ENCODE assay signal across 14 mouse cellular contexts in genomic region chr12:112804046-112804445, GRCm38 (mm10). TPM values are rescaled to one million over a fixed set of nuclear protein-coding genes. Genes with fewer than 3 reads are reported as not detected.
DNase-seq lines count a peak whose midpoint lies in the region; ATAC-seq and TF ChIP-seq lines count a peak whose summit lies in the region.
"Had no signal": no experiment of that assay in that cellular context is flagged by ENCODE, and none has a peak within 500 bp of the region (broad histone marks: within the 10 kb centered on the region; RNA-seq: fewer than 3 reads in every experiment).

No protein-coding gene starts in this region.

- no peaks in the 10 kb centered on the region for H3K36me3 ChIP-seq in kidney, adult 2 months (ENCODE audit: control insufficient read depth, insufficient read depth, low read length)
- H3K36me3 ChIP-seq in kidney, embryonic 14.5 days (ENCODE audit: control insufficient read depth, insufficient read depth, low read length): no peaks in the 10 kb centered on the region
- no peaks in the 10 kb centered on the region for H3K36me3 ChIP-seq in forebrain, embryonic 12.5 days (replicated peaks)
- H3K36me3 ChIP-seq: embryonic facial prominence, embryonic 10.5 days; midbrain, embryonic 12.5 days; neural tube, embryonic 13.5 days had no signal

- no peak for TF ChIP-seq CTCF in kidney, adult 2 months (conservative IDR thresholded peaks at IDR 0.05; ENCODE audit: insufficient read depth, insufficient read length, low read depth, low read length)

- H3K9ac ChIP-seq in kidney, embryonic 14.5 days (ENCODE audit: low read depth, low read length): no peak overlapping the region
- no peak overlapping the region for H3K9ac ChIP-seq in forebrain, embryonic 12.5 days
- H3K9ac ChIP-seq: midbrain, embryonic 12.5 days; neural tube, embryonic 13.5 days had no signal

- no peaks in the 10 kb centered on the region for H3K27me3 ChIP-seq in kidney, adult 2 months (replicated peaks; ENCODE audit: control insufficient read depth, insufficient read depth, low read length)
- peaks cover 19% of the 10 kb centered on the region for H3K27me3 ChIP-seq in kidney, embryonic 14.5 days (ENCODE audit: control insufficient read depth, insufficient read depth, low read length)
- peaks cover 56% of the 10 kb centered on the region for H3K27me3 ChIP-seq in forebrain, embryonic 12.5 days

- no peak overlapping the region for H3K4me2 ChIP-seq in kidney, embryonic 14.5 days (replicated peaks; ENCODE audit: low read depth, low read length)
- no peak overlapping the region for H3K4me2 ChIP-seq in forebrain, embryonic 12.5 days
- H3K4me2 ChIP-seq: liver, embryonic 11.5 days; midbrain, embryonic 12.5 days; neural tube, embryonic 13.5 days had no signal

- no peaks in the 10 kb centered on the region for H3K9me3 ChIP-seq in kidney, embryonic 14.5 days (ENCODE audit: control insufficient read depth, low read length)
- no peaks in the 10 kb centered on the region for H3K9me3 ChIP-seq in forebrain, embryonic 12.5 days
- H3K9me3 ChIP-seq: embryonic facial prominence, embryonic 10.5 days; midbrain, embryonic 12.5 days; neural tube, embryonic 13.5 days had no signal

- peak; percentile 23 to 38 for DNase-seq in cerebellum, postnatal 36 days
- no peak for DNase-seq in cerebellum, postnatal 4 days (ENCODE audit: low spot score in 2 of 2)
- peak; percentile 30 for DNase-seq in kidney, adult 2 months
- DNase-seq in 3T3-L1 (ENCODE audit: low read depth, low spot score): peak; percentile 63
- DNase-seq in Muller cell, postnatal 12 days (ENCODE audit: inconsistent ontology term): peak; percentile 71
- DNase-seq: lung, postnatal 14 days had no signal

- no peak for TF ChIP-seq POLR2A in kidney, adult 2 months (IDR thresholded peaks at IDR 0.05; ENCODE audit: low read depth, low read length)

- WGBS in kidney, adult 2 months: 32% methylated on average over 13 of the region's 13 CpGs
- 46% methylated on average over 13 of the region's 13 CpGs for WGBS in kidney, embryonic 14.5 days
- WGBS in forebrain, embryonic 12.5 days: 51% methylated on average over 13 of the region's 13 CpGs

- H3K27ac ChIP-seq in kidney, adult 2 months (ENCODE audit: insufficient read depth, low read depth, low read length): no peak overlapping the region
- no peak overlapping the region for H3K27ac ChIP-seq in kidney, embryonic 14.5 days (ENCODE audit: low read depth, low read length)
- no peak overlapping the region for H3K27ac ChIP-seq in forebrain, embryonic 12.5 days
- H3K27ac ChIP-seq: embryonic facial prominence, embryonic 10.5 days; layer of hippocampus, adult 2 months; midbrain, embryonic 12.5 days; neural tube, embryonic 13.5 days had no signal

- no peaks in the 10 kb centered on the region for H3K4me1 ChIP-seq in kidney, adult 2 months (ENCODE audit: control insufficient read depth, insufficient read depth, low read length)
- 0 out of 2 replicates have a peak, but pooled peaks cover 13% of the 10 kb centered on the region for H3K4me1 ChIP-seq in kidney, embryonic 14.5 days (ENCODE audit: control insufficient read depth, insufficient read depth, low read length)
- H3K4me1 ChIP-seq in forebrain, embryonic 12.5 days: peaks cover 22% of the 10 kb centered on the region

- no peak for ATAC-seq in kidney, embryonic 14.5 days (ENCODE audit: low FRiP score, low TSS enrichment)
- no peak for ATAC-seq in forebrain, embryonic 12.5 days (ENCODE audit: low FRiP score)
- ATAC-seq: intestine, embryonic 16.5 days had no signal

- H3K4me3 ChIP-seq in kidney, adult 2 months (ENCODE audit: insufficient read depth, low read depth, low read length): no peak overlapping the region
- no peak overlapping the region for H3K4me3 ChIP-seq in kidney, embryonic 14.5 days (ENCODE audit: low read length)
- no peak overlapping the region for H3K4me3 ChIP-seq in forebrain, embryonic 12.5 days (replicated peaks)
- H3K4me3 ChIP-seq: embryonic facial prominence, embryonic 10.5 days; layer of hippocampus, adult 2 months; midbrain, embryonic 12.5 days; neural tube, embryonic 13.5 days had no signal

RNA-seq across cellular contexts. Expression of gene Ahnak2, which starts 1.6 kb away (rescaled TPM):
- 0.70 and 0.99 TPM in 2 replicates for polyA plus RNA-seq in kidney, adult 2 months (2012; rRNA removed)
- polyA plus RNA-seq in kidney, embryonic 14.5 days (2014; fragmentation: Nextera tagmentation; extraction: Ambion mirVana): 0.53 and 0.86 TPM in 2 replicates
- 0.05 and 0.19 TPM in 2 replicates for polyA plus RNA-seq in forebrain, embryonic 12.5 days (2016; fragmentation: Nextera tagmentation; extraction: Ambion mirVana)

RNA-seq across cellular contexts. Expression of gene Clba1, which starts 4.7 kb away (rescaled TPM):
- polyA plus RNA-seq in kidney, adult 2 months (2012; rRNA removed): 19.1 and 22.5 TPM in 2 replicates
- polyA plus RNA-seq in kidney, embryonic 14.5 days (2014; fragmentation: Nextera tagmentation; extraction: Ambion mirVana): 8.5 and 8.9 TPM in 2 replicates
- 13.7 and 15.6 TPM in 2 replicates for polyA plus RNA-seq in forebrain, embryonic 12.5 days (2016; fragmentation: Nextera tagmentation; extraction: Ambion mirVana)

RNA-seq across cellular contexts. Expression of gene Cdca4, which starts 25.2 kb away (rescaled TPM):
- 10.3 and 10.6 TPM in 2 replicates for polyA plus RNA-seq in kidney, adult 2 months (2012; rRNA removed)
- 117 and 148 TPM in 2 replicates for polyA plus RNA-seq in kidney, embryonic 14.5 days (2014; fragmentation: Nextera tagmentation; extraction: Ambion mirVana)
- polyA plus RNA-seq in forebrain, embryonic 12.5 days (2016; fragmentation: Nextera tagmentation; extraction: Ambion mirVana): 144 and 149 TPM in 2 replicates

RNA-seq across cellular contexts. Expression of gene Pld4, which starts 43.6 kb away (rescaled TPM):
- polyA plus RNA-seq in kidney, adult 2 months (2012; rRNA removed): 19.6 and 23.7 TPM in 2 replicates
- polyA plus RNA-seq in kidney, embryonic 14.5 days (2014; fragmentation: Nextera tagmentation; extraction: Ambion mirVana): 4.8 and 7.8 TPM in 2 replicates
- 3.6 and 3.9 TPM in 2 replicates for polyA plus RNA-seq in forebrain, embryonic 12.5 days (2016; fragmentation: Nextera tagmentation; extraction: Ambion mirVana)

Comparison
In these comparisons a context has a peak if more than half of its experiments do, and no peak if none do; other contexts are left out.
1. DNase-seq: peak in cerebellum, postnatal 36 days (2 of 2), kidney, adult 2 months (single experiment), 3T3-L1 (single experiment) and Muller cell, postnatal 12 days (single experiment); none in cerebellum, postnatal 4 days (0 of 2).
2. RNA of gene Cdca4, which starts 25.2 kb away (polyA plus RNA-seq): 117 to 148 TPM in kidney, embryonic 14.5 days and 144 to 149 TPM in forebrain, embryonic 12.5 days; 10.3 to 10.6 TPM in kidney, adult 2 months; every median in the first group is over 10 times any median in the second.